Mouse (Mus musculus) liver, adult 2 months (tissue): ENCODE measurements around the gene Nav2.

Experiments
- CTCF ChIP-seq: fragments of 200-500 bp; IDR thresholded peaks from 2 replicates; pipeline ENCODE4 v1.5.1; 2011; ENCODE audit warnings: low read depth, low read length, control low read depth
- POLR2A ChIP-seq: fragments of 200-500 bp; IDR thresholded peaks from 2 replicates; pipeline ENCODE4 v1.6.1; 2011; ENCODE audit warnings: low read length, control low read depth; ENCODE audit not compliant: insufficient read depth; ENCODE audit errors: extremely low read depth

- no peak for TF ChIP-seq POLR2A
- TF ChIP-seq CTCF: no peak
Measured at GRCm38 (mm10) chr7:49488493-49489087, 580.1 kb downstream of the Nav2 start.
